Mouse (Mus musculus) urinary bladder, postnatal 4 days (tissue): Measurements from ENCODE around the gene Rad51b.

Source experiments
- DNase-seq, 2 experiments: peaks; one replicate each; pipeline ENCODE4 v3.0.0; 2021 to 2022; ENCODE audit warnings: low spot score in 2 of 2

Rad51b gene

DNA sequence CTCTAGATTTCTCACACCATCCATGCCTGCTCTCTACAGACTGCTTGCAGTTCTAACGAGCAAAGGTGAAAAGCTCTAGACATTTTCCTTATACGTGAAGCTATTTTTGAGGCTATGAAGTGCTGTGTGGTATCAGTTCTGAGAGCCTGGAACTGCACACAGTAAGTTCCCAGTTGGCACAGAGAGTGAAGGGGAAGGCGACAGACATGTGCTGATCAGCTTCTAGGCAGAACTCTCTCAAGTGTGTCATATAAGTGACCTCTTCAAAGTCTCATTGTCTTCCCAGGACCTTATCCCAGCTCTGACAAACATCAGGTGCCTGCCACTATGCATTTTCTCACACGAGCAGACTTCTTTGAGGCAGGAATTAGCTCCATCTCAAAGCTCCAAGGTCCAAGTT lies 530.7 kb downstream of the Rad51b start:
- DNase-seq = no peak

GRCm38 (mm10) chr12:79830686-79831085 lies 533.6 kb downstream of the Rad51b start:
- DNase-seq = no peak

DNA sequence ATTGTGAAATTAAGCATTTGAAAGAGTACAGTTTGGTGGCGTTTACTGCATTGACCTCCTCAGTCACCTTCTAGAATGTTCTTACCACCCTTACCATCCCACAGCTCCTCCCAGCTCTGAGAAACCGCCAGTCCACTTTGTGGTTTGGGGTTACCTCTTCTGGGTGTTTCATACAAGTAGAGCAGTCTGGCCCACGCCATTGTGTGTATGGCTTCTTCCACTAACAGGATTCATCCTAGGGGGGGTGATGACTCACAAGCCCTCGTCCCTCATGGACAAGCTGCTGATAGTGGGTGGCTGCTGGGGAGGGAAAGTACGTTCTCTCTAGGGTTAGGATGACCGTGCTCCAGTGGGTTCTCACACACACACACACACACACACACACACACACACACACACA lies 535.5 kb downstream of the Rad51b start:
- DNase-seq = no peak

- DNase-seq = no peak
Observed at GRCm38 (mm10) chr12:79835521-79835920, 538.4 kb downstream of the Rad51b start.

GRCm38 (mm10) chr12:79838181-79838961 lies 541.3 kb downstream of the Rad51b start:
- peak; percentile 68 to 75 for DNase-seq

- DNase-seq = no peak
Observed at GRCm38 (mm10) chr12:79839096-79839941, 542.2 kb downstream of the Rad51b start.

DNA sequence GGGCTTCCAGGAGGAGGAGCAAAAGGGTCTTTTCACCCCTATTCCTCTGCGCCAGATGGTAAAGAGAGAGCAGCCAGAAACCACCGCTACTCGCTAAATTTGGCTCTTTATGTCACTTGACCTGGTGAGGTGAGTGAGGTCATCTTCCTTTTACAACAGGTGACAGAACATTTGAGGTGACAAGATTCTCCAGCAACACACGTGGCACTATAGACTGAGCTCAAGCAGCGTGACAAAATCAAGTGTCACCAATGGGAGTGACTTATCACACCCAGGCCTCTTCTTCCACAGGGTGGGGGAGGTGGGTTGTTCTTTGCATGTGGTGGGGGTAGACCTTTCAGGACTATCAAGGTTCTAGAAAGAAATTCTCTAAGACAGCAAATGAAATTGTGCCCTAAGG lies 543.4 kb downstream of the Rad51b start:
- no peak for DNase-seq

DNA sequence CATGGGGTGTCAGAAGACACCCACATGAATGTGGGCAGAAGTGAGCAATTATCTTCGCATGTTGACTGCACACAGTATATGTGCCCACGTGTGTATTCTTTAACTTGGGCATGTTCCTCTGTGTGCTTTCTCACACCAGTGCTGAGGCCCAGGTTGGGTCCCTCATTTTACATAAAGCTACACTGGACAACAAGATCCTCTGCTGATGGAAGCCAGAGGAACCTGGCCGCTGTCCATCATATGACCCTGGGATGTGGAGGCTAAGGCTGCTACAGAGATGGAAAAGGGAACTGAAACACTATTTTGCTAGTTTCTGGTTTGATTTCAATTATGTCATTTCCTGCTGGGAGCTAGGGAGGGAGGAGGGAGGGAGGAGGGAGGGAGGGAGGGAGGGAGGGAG lies 544.2 kb downstream of the Rad51b start:
- DNase-seq = no peak

DNA sequence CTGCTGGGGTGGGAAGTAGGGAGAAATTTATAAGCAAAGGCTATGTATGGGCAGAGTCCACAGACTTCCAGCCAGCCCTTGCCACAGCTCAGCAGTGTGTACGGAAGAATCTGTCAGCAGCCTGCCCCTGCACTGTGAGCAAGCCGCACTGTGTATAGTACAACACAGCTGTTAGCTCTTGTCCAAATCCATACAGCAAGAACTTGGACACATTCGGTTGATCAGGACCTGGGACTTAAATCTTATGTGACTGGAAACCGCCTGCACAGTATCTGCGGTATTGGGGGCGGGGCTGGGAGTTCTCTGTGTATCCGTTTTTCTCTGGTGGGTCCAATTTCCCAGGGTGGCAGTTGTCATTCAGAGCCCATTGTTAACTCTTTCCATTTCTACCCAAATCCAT lies 545.2 kb downstream of the Rad51b start:
- DNase-seq = no peak

- no peak for DNase-seq
Observed at GRCm38 (mm10) chr12:79843002-79843401, 545.9 kb downstream of the Rad51b start.

DNA sequence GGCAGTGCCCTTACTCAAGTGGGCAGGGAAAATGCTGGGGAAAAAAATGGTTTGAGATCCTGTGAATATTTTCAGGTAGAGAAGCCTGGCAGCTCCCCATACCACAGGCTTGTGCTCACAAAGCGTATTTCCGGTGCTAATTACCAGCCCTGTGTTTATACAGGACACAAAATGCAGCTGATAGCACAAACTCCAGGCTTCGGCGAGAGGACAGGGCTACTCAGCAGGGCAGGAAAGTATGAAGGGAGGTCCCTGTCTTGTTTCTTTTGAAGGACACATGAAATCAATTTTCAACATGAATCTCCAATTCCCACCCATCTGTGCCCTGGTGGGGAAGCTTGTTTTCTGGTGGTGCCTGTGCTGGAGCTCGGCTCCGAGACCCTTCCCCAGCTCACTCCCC lies 546.4 kb downstream of the Rad51b start:
- DNase-seq = no peak

DNA sequence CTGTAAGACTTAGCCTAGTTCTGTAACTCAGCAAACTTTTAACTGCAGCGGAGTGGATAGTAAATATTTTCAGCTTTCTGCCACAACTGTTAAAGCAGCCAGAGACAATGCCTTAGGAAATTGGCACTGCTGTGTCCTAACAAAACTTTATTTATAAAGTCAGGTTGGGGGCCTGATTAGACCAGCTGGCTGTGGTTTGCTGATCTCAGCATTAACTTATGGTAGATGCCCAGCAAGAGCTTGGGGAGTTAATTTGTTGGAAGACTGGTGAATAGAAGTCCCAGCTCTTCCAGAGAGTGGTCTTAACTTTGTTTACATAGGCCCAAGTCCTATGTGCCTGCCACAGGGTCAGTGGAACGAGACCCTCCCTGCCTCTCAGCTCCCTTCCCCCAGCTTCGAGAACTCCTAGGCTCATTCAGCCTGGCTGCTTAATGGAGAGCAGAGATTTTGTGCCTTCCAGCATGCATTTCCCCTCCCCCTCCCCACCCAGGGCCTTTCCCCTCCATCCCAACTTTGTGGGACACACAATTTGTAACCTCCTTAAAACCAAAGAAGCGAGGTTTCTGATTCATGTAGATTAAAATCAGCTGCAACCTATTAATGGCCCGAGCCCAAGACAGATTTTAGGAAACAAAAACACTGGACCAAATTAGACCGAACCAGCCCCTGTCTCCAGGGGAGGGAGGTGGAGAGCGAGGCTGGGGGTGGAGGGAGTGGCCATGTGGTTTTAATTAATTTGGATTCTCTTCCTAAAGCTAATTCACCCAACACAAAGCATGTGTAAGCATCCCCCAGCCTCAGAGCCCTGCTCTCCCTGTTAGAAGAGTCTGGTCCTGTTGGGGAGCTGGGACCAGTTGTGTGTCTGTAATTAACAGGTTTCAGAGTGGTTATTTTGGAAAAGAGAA lies 549.4 kb downstream of the Rad51b start:
- DNase-seq = no peak

GRCm38 (mm10) chr12:79848539-79848938 lies 551.5 kb downstream of the Rad51b start:
- no peak for DNase-seq

DNA sequence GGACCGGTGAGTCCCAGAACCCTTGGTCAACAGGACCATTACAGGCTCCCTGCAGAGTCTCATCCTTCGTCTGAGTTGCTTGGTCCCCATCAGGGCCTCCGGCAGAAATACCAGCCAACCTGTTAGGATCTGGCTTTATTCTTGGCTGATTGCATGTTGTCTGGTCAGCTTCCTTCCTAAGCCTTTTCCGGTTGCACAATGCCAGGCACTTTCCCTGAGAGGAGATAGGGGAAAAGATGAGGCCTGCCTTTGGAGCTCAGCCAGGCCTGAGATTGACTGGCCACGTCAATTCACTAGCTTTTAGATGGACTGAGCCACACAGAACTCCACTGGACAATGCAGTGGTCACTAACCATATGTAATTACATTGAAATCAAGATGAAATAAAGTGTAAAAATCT lies 552.9 kb downstream of the Rad51b start:
- no peak for DNase-seq

DNA sequence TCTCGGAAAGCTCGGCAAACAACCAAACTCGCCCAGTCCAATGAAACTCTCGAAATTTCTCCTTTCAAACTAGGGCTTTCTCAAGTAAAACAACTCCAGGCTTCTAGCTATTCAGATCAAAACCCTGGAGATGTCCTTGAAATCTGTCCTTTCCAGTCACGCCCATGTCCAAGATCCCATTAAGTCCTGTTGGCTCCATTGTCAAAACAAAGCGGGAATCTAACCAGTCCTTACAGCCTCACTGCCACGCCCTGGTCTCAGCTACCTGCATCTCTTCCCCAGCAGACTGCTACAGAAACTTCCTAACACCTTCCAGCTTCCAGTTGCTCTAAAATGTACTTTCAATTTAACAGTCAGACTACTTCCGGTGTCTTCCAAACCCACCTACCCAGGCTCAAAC lies 554.8 kb downstream of the Rad51b start:
- DNase-seq = no peak

- no peak for DNase-seq
Observed at GRCm38 (mm10) chr12:79852606-79853005, 555.5 kb downstream of the Rad51b start.

DNA sequence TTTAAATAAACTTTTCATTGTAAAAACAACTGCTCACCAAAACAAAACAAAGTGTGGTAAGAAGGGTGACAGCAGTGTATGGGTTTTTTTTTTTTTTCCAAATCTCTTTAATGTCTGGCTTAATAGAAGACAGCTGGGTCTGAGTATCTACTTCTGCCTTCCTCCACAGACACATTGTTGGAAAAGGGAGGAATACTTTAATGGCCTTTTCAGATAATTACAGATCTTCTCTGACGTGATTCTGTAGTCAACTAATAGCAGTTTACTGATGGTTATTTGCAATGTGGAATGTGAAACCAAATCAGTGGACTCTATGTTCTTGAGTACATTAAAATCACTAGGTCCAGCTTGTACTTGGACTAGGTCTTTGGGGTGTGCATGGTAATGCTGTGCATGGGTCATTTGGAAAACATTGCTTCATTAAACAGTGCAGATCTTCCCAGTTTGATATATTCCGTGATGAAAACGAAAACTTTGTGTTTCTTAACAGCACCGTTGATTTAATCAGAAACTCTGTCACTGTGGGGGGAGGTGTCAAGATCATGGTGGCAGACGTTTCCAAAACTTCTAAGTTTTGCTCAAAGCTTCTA lies 556.9 kb downstream of the Rad51b start:
- DNase-seq = no peak

GRCm38 (mm10) chr12:79854507-79854906 lies 557.4 kb downstream of the Rad51b start:
- no peak for DNase-seq

DNA sequence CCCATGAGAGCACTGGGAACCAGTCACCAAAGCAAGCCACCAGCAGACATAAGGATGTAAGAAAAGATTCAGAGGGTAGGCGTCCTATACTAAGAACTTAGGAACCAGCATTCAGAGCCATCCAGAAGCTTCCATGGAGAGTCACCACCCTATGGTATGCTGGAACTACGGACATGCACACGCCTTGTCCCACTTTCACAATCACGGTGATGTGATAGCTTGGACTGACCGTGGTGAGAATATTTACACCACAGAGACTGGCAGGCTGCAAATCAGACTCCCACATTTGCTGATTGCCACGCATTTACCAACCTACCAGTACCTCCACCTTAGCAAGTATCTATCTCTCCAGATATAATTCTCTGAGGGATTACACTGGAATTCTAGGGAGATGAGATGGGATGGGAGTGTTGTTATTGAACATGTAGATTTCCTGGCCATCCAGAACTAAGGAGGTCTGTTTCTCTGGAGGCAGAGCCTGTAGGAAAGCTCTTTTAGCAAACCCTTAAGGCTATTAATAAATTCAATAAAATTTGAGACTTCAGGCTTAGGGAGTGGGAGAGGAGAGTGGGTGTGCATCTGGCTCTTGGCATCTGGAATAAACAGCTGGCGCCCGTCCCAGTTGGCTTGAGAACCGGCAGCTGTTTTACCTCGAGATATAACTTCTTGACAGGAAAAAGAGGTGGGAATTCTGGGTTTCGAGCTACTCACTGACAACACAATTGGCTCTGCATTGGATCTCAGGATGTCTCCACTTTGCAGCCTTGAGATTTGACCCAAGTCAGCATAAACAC lies 559.2 kb downstream of the Rad51b start:
- peak; percentile 90 for DNase-seq

GRCm38 (mm10) chr12:79857704-79858103 lies 560.6 kb downstream of the Rad51b start:
- no peak for DNase-seq

- DNase-seq = no peak
Observed at GRCm38 (mm10) chr12:79858336-79858735, 561.3 kb downstream of the Rad51b start.
